Mouse (Mus musculus): ENCODE results near the gene Dtx3l.
"Not testable (repeated sequence)": the region's sequence is repeated elsewhere in the genome, so short reads cannot be mapped to it uniquely, and the experiment has no call there.

Gene Dtx3l

DNA sequence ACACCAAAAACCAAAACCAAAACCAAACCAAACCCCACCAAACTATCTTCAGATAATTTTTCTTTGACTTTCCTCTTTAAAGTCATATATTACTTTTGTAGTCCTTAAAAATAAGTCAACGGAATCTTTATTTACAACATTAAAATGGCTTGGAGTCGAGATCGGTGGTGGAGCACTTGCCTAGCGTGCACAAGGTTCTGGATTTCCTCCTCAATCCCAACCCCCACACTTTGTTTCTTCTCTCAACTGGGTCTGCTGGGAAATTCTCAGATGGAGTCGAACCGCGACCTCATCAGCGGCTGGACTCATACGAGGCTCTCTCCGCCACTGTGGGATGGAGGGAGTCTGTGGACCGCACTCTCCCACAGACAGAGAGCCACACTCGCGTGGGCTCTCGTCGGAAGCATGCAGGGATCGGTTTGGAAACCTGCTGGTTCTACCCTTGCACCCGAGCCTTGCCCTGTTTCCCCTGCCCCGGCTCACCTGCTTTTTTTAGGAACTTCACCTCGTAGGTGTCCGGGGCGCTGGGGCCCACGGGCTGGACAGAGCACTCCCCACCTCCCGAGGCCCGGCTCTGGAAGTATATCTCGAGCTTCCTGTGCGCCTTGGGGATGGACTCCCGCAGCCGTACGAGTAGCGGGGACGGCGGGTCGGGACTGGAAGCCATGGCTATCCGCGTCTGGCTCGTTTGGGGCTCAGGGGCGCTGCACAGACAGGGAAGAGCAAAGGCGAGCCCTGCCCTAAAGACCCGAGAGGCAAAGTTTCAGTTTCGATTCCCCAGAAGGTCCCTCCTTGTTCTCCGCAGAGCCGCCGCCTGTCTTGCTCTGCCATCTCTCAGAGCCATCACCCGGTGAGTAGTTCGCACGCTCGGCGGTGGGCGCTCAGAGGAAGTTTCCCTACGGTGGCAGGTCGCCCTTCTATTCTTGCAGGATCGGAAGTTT, at the start of gene Dtx3l, which contains the start of gene Parp9:
Gene Dtx3l (minus strand): TSS at position 941 of the 941 bp plus-strand sequence.
Gene Parp9 (plus strand): TSS at position 260 of the 941 bp plus-strand sequence.
- peak; percentile 52 to 54 for DNase-seq

DNA sequence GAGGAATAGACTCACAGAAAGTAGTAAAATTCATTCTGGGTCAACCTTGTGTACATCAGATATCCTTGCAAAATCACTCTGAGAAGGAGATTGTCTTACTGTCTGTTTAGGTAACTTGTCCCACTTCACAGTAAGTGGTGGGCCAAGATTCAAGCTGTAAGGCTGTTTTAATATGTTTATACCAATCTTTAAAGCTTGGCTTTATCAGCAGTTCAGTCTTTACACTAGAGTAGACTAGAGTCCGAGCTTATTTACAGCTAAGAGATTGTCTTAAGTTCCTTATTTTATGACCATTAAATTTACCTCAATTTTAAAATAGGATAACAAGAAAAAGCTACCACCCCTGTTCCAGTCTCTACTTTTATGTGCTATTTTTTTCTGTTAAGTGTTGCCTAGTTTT, 49.0 kb upstream of the Dtx3l start:
- no peak for DNase-seq

DNA sequence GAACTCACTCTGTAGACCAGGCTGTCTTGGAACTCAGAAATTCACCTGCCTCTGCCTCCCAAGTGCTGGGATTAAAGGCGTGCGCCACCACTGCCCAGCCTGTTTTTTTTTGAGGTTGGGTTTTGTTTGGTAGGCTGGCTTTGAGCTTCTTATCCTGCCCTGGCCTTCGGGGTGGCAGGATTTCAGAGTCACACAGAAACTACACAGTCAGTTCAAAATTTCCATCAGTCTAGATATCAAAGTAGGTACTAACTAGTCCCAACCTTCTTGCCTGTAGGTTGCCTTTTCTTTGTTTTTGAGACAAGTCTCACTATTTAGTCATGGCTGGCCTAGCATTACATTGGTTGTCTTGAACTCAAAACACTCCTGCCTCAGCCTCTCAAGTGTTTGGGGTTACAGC, 45.5 kb upstream of the Dtx3l start:
- no peak for DNase-seq

DNA sequence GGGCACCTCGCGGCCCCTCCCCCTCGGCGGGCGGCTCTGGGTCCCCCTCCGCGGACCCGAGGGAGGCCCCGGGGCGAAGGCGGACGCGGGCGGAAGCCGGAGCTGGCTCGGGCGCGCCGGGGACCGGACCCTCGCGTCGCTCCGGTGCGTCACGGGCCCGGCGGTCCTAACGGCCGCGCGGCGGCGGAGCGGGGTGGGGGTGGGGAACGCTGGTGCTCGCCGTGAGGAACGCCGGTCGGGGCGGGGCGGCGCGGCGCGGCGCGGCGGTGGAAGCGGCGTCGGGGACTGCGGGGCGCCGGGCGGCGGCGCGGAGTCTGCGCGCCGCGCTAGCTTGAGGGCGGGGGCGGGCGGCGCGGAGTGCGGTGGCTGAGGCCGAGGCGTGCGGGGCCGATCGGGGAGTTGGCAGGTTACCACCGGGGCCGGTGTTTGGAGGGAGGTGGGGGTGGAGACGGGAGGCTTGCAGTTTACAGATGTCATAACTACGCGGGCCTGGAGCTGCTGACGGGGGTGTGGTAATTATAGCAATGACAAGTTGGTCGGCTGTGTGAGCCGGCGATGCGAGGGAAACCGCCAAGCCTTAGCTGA, 44.7 kb upstream of the Dtx3l start:
- peak; percentile 84 to 86 for DNase-seq

DNA sequence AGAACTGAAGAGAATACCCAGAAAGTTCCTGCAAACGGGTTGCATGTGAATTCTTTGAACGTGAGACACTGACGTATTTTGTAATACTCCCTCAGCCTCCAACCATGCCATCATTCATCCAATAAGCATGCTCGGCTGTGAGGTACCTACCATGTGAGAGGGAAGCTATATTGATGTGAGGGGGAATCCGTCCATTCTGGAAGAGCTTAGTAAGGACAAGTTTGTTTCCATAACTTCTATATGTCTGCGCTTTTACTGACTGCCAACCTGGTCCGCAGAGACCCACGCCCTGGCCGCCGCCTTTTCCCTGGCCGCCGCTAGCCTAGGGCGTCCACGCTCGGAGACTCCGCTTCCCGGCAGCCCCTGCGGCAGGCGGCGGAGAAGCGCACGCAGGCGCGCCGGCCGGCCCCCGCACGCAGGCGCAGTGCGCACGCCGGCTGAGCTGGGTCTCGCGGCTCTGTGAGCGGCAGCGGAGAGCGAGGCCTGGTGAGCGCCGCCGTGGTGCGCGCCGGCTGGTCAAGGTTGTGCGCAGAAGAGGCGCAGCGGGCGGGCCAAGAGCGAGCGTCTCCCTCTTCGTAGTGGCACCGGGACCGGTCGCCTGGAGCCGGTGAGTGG, 44.1 kb upstream of the Dtx3l start:
- peak; percentile 93 to 96 for DNase-seq

DNA sequence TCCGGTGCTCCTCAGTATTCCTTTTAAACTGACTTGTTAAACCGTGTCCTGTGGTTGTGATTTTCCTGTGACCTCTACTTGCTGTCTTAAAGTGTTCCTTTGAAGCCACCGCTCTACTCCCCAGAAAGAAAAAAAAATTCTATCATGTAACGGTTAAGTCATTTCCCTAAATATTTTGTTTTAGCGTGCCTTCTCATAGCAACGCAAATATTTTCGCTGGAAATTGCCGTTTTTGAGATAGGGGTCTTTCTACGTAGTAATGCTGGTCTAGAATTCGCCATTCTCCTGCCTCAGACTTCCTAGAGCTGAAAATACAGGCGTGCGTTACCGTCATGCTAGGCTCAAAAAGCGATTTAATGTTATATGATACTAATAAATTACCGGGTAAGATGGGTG, 43.6 kb upstream of the Dtx3l start:
- peak in 1 of 2 experiments; percentile 30 for DNase-seq

DNA sequence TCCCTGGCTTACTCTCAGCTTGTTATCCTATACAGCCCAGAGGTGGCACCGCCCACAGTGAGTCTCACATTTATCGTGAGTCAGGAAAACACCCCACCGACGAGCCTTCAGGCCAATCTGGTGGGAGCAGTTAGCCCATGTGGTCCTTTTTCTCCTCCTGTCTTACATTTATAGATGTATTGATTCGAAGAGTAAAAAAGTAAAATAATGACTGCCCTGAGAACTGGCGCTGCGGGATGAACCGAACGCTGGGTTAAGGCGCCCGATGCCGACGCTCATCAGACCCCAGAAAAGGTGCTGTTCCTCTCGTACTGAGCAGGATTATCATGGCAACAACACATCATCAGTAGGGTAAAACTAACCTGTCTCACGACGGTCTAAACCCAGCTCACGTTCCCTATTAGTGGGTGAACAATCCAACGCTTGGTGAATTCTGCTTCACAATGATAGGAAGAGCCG, 42.4 kb upstream of the Dtx3l start:
- DNase-seq = peak; percentile 99 to 100

DNA sequence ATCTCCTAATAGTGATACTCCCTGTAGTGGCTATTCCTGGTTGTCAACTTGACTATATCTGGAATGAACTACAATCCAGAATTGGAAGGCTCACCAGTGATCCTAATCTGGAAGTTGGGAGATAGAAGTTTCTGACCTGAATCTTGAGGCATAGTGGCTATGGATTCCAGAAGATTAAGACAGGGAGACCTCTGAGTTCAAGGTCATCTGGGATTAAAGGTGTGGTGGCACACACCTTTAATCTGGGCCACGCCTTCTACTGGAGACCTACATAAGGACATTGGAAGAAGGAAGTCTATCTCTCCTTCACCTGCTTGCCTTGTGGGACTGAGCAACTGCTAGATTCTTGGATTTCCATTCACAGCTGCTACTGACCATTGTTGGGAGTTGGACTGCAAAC, 39.5 kb upstream of the Dtx3l start, which contains the start of gene Kpna1:
Gene Kpna1 (plus strand): TSS at position 301 of the 400 bp plus-strand sequence.
- not testable (repeated sequence) for DNase-seq

DNA sequence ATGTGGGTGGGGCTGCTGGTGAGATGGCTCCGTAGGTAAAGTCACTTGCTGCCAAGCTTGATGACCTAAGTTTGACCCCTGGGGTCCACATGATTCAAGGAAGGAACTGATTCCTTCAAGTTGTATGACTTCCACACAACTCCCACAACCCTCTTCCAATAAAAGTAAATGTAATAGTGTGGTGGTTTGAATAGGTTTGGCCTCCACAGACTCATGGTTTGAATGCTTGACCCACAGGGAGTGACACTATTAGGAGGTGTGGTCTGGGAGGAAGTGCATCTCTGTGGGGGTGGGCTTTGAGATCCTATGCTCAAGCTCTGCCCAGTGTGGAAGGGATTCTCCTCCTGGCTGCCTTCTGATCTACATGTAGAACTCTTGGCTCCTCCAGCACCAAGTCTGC, 35.1 kb upstream of the Dtx3l start:
- DNase-seq = no peak

DNA sequence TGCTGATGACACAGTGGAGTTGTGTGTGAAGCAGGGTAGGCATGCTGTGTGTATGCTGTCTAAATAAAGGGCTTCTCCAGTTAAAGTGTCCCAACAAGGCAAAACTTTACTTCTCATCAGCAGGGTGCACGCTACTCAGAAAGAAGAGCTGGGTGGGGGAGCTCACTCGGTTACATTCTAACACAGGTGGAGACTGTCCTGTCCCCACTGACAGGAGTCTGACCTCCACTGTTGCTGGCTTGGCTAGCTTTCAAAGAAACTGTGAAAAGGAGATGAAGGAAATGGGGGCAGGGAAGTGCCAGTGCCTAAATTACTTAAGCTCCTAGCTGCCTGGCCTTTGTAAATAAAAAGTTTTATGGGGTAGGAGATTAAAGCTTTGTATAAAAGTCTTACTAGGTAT, 29.2 kb upstream of the Dtx3l start:
- DNase-seq = no peak

DNA sequence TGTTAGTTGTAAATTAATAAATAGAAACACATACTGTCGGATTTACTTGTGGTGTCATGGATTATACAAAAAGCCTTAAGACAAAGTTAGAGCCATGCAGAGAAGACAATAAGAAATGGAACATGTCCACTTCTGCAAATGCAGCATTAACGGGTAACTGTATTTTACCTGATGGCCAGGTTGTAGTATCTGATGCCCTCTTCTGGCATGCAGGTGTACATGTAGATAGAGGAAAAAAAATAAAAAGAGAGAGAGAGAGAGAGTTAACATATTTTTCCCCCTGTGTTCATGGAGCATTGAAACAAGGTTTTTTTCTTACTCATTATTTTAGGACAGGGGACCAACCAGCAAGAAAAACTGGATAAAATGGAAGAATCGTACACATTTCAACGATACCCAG, 28.4 kb upstream of the Dtx3l start:
- no peak for DNase-seq

DNA sequence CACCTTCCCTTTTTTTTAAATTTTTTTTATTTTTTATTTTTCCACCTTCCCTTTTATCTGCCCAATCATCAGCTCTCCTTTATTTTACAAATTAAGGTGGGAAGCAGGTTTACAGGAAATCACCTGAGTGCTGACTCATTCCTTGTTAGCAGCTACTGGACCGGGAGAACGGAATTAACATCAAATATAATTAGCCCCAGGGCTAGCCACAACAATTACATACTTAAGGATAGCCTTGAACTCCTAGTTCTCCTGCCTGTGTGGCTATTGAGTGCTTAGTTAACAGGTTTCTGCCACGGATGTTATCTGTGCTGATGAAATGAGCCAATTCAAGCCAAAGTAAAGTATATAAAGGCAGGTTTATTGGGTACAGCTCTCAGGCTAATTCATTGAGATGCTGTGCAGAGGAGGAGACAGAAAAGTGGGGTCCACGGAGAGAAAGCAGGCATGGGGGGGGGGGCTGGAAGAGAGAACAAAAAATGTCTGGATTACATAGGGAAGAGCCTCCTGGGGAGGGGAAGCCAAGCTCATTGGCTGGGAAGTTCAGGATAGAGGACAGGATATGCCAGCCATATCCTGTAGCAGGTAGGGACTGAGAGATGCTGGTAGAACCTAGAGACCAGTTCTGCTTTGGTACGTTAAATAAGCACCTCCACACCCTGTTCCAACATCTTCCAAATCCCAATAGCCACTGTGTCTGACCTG, 27.6 kb upstream of the Dtx3l start:
- DNase-seq = no peak

DNA sequence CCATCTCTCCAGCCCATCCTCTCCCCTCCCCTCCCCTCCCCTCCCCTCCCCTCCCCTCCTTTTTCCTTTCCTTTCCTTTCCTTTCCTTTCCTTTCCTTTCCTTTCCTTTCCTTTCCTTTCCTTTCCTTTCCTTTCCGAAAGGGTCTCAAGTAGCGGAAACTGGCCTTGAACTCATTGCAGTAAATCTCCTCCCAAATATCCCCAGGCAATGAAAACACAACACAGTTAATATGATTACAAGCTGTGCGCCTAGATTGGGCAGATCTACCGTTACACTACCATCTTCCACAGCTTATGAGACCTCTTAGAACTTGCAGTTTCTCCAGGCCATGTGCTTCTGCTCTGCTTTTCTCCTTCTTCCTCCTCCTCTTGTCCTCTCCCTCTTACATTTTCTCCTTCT, 27.0 kb upstream of the Dtx3l start:
- DNase-seq = not testable (repeated sequence)

DNA sequence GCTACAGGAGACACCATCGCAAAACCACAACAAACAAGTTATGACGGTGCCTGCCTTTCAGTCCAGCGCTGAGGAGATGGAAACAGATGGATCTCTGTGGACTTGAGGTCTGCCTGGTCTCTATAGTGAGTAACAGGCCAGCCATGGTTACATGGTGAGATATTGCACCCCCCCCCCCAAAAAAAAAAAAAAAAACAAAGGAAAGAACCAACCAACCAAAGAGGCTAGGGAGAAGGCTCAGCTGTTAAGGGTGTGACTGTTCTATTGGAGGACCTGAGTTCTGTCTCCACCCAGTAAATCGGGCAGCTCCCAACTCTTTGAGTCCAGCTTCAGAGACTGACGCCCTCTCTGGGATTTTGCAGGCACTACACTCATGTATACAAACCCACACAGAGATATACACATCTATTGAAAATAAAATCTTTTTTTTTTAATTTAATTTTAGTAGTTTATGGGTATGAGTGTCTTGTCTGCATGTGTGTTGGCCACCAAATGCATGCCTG, 13.7 kb upstream of the Dtx3l start:
- DNase-seq = no peak

DNA sequence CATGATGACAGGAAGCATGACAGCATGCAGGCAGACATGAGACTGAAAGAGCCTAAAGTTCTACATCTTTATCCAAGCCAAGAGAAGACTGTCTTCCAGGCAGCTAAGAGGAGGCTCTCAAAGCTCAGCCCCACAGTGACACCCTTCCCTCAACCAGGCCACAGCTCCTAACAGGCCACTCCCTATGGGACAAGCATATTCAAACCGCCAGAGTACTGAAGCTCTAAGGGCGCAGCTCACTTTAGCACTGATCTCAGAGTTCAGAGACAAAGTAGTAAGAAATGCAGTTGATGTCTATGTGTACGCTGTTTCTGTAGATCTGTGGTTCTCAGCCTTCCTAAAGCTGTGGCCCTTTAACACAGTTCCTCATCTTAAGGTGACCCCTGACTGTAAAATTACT, 12.3 kb upstream of the Dtx3l start:
- no peak for DNase-seq

DNA sequence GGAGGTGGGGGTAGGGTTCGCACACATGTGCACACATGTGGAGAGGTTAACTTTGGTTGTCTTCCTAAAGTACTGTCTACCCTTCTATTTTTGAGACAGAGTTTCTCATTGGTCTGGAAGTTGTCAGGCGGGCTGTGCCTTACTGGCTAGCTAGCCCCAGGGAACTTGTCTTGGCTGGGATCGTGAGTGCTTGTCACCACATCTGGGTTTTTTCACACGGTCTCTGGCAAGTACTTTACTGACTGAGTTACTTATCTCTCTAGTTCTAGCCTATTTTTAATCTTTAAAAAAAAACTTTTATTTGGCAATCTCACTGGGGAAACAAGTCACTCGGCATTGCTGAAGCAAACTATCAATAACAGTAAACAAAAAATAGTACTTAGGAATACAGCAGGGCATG, 10.3 kb upstream of the Dtx3l start:
- peak in 1 of 2 experiments; percentile 7 for DNase-seq

DNA sequence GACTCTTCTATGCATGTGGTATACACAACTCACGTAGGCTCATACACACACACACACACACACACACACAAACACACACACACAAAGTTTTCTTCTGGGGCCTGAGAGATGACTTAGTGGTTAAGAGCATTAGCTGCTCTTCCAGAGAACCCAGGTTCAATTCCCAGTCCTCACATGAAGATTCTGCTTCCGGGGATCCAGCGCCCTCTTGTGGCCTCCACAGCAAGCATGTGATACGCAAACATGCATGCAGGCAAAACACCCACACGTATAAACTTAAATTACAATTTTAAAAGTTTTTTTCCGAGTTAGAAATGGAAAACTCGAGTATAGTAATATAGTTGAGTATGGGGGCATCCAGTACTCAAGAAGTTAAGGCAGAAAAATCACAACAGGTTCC, 2.4 kb upstream of the Dtx3l start:
- DNase-seq = peak; percentile 35 to 38

DNA sequence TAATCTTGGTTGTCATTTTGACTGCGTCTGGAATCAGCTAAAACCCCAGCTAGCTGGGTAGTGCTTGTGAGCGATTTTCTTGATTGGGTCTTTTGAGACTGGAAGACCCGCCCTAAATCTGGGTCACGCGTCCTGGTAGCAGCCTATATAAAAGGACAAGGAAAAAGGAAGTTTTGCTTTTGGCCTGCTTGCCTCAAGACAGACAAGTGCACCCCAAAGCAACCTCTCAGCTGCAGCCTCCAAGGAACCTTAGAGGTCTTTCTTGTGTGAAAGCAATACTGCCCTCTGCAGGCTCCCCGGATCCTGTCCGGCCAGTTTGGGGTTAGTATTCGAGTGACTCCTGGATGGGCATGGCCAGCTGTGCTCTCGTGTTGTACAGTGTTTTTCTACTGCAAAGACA, 739 bp upstream of the Dtx3l start:
- peak; percentile 82 to 84 for DNase-seq

DNA sequence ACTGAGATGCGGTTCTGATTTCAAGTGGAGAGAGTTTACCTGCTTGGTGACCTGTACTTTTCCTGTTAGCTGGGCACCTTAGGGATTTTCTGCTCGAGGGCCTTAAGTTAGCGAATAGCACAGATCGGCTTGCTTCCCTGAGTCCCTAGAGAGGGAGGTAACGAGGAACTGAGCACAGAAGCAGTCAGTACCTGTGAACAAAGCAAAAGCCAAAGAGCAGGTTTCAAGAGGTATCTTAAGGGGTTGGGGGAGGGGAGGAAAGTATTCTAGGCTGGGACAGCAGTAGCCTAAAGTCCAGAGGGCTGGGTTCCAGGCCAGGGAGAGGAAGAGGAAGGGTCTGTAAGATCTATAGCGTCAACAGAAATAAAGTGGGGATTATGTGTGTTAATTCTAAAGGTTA, 310 bp upstream of the Dtx3l start:
- peak; percentile 9 to 29 for DNase-seq

DNA sequence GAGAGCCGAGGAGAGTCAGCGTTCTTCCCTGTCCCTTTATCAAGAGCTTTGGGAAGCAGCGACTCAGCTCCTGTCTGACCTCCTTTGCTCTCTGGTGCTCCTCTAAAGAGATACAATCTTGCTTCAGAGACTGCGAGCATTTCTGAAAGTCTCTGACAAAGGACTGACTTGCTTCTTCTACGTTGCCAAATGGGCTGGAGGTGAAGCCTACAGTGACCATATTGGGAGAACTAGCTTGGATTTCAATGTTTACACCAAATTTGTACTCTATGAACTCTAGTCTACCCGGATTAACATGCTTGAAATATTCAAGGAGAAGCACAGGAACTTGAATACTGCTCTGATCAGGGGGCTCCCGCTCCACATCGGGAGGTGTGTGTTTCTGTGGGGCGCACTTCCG, 5.8 kb downstream of the Dtx3l start:
- DNase-seq = no peak

DNA sequence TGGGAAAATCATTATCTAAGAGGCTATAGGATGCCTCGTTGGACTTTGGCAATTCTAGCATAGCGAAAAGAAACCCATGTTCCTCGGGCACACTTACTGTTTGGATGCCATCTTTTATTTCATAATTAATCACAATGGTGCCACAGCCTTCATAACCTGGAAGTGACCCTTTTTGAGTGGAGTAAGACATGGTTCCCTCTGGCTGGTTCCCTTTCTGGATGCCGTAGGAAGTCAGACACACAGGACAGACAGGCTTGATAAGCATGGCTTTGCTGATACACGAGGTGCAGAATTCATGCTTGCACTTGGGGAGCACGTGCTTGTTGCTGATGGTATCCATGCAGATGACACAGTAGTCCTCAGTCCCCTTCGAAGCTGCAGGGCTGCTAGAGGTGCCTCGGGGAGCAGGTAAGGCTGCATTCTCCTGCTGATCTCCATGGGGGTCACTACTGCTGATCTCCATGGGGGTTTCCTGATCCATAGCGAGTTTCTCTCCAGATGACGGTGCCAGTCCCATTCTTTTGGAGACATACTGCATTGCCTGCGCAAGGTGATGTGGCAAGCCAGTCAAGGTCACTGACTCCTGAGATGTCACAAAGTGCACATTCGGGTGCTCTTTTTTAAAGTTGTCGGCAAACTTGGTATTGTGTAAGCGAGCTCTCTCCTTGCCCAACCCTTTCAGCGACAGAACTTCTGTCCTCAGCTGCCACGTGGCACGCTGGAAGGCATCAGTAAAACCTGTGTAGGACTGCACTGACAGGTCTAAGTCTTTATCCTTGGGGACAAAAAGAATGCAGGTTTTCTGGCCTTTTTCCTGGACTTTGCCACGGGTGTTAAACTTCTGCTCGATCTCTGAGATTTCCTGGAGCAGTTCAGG, 6.5 kb downstream of the Dtx3l start:
- DNase-seq = no peak

DNA sequence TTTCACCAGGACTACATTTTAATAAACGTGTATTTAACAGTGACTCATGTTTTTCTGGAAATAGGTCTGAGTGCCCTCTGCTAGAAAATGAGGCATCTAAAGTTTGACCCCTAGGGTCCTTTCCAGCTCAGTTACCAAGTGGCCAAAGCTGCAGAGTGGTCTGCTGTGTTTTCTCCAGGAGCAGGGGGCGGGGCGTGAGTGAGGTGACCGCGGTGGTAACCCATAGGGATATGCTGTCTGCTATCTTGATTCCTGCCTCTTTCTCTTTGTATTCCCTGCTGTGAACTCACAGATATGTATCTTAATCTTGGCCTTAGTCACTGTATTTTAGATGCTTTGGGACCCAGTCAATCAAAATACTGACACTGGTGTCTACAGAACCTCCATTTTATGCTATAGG, 14.6 kb downstream of the Dtx3l start:
- DNase-seq = no peak
